Mouse (Mus musculus): ENCODE data around the gene B4gat1. TPM values are rescaled to one million over a fixed set of nuclear protein-coding genes. Genes with fewer than 3 reads are reported as not detected.
A peak's percentile ranks its signal among the peaks of the same experiment; 100 is the strongest.

The B4gat1 gene
- polyA plus RNA-seq, 2 experiments: 4.2 to 6.5 TPM

GRCm38 (mm10) chr19:5004925-5005324 is 33.7 kb upstream of the B4gat1 start:
- no peak for ATAC-seq (ENCODE audit: insufficient read depth)

GRCm38 (mm10) chr19:5013138-5013537 is 25.5 kb upstream of the B4gat1 start:
- no peaks in the 10 kb centered on the region for H3K9me3 ChIP-seq (ENCODE audit: control insufficient read depth, low read length)
- H3K27ac ChIP-seq: no peak overlapping the region
- no peaks in the 10 kb centered on the region for H3K4me1 ChIP-seq (replicated peaks; ENCODE audit: control insufficient read depth in 2 of 2, insufficient read depth in 2 of 2, low read length in 1 of 2)
- ATAC-seq (ENCODE audit: insufficient read depth) (no peak), DNase-seq (ENCODE audit: low read depth in 3 of 3, low spot score in 3 of 3) (no peak)
- no peak overlapping the region for H3K9ac ChIP-seq (replicated peaks)
- H3K4me3 ChIP-seq (ENCODE audit: insufficient read depth in 1 of 2, low read depth in 2 of 2, low read length in 2 of 2): no peak overlapping the region
- no peak overlapping the region for H3K4me2 ChIP-seq (ENCODE audit: low read depth)
- H3K36me3 ChIP-seq (replicated peaks; ENCODE audit: control insufficient read depth, insufficient read depth, low read depth): no peaks in the 10 kb centered on the region
- H3K27me3 ChIP-seq (ENCODE audit: control insufficient read depth, insufficient read depth, low read length): no peaks in the 10 kb centered on the region
- TF ChIP-seq CTCF (IDR thresholded peaks at IDR 0.05; ENCODE audit: low read depth) (no peak), EP300 (IDR thresholded peaks at IDR 0.05; ENCODE audit: low read depth) (no peak)
- WGBS (ENCODE audit: insufficient replicate concordance): 34% methylated on average over 8 of the region's 8 CpGs

More at GRCm38 (mm10) chr19:5004925-5005324, 33.7 kb upstream of the B4gat1 start:
- Histone ChIP-seq H3K27ac (no peak overlapping the region), H3K27me3 (ENCODE audit: control insufficient read depth, insufficient read depth, low read length) (no peaks in the 10 kb centered on the region), H3K9me3 (ENCODE audit: control insufficient read depth, low read length) (no peaks in the 10 kb centered on the region), H3K9ac (replicated peaks) (no peak overlapping the region), H3K4me3 (ENCODE audit: insufficient read depth in 1 of 2, low read depth in 2 of 2, low read length in 2 of 2) (no peak overlapping the region), H3K4me1 (replicated peaks; ENCODE audit: control insufficient read depth in 2 of 2, insufficient read depth in 2 of 2, low read length in 1 of 2) (no peaks in the 10 kb centered on the region), H3K4me2 (ENCODE audit: low read depth) (no peak overlapping the region), H3K36me3 (replicated peaks; ENCODE audit: control insufficient read depth, insufficient read depth, low read depth) (no peaks in the 10 kb centered on the region)
- WGBS (ENCODE audit: insufficient replicate concordance): 55% methylated on average over 4 of the region's 4 CpGs
- TF ChIP-seq CTCF (IDR thresholded peaks at IDR 0.05; ENCODE audit: low read depth): no peak
- TF ChIP-seq EP300 (IDR thresholded peaks at IDR 0.05; ENCODE audit: low read depth): no peak
- DNase-seq (ENCODE audit: low read depth in 3 of 3, low spot score in 3 of 3): no peak

DNA sequence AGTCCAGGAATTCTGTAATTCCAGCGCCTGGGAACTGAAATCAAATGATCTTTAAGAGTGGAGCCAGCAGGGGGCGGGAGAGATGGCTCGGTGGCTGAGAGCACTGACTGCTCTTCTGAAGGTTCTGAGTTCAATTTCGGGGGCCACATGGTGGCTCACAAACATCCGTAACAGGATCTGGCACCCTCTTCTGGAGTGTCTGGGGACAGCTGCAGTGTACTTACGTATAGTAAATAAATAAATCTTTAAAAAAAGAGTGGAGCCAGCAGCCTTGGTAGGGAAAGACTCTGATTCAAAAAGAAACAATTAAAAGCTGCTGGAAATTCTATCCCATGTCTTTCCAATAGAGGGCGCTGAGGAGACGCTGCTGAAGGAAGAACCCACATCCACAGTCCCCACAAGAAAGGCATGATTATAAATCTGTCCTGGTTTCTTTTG is 23.6 kb upstream of the B4gat1 start:
- Histone ChIP-seq H3K9me3 (ENCODE audit: control insufficient read depth, low read length) (no peaks in the 10 kb centered on the region), H3K9ac (replicated peaks) (no peak overlapping the region), H3K36me3 (replicated peaks; ENCODE audit: control insufficient read depth, insufficient read depth, low read depth) (no peaks in the 10 kb centered on the region), H3K27ac (no peak overlapping the region), H3K4me3 (ENCODE audit: insufficient read depth in 1 of 2, low read depth in 2 of 2, low read length in 2 of 2) (no peak overlapping the region), H3K4me1 (replicated peaks; ENCODE audit: control insufficient read depth in 2 of 2, insufficient read depth in 2 of 2, low read length in 1 of 2) (no peaks in the 10 kb centered on the region), H3K27me3 (ENCODE audit: control insufficient read depth, insufficient read depth, low read length) (no peaks in the 10 kb centered on the region), H3K4me2 (ENCODE audit: low read depth) (no peak overlapping the region)
- no peak for ATAC-seq (ENCODE audit: insufficient read depth)
- TF ChIP-seq CTCF (IDR thresholded peaks at IDR 0.05; ENCODE audit: low read depth) (peak; percentile 59), EP300 (IDR thresholded peaks at IDR 0.05; ENCODE audit: low read depth) (no peak)
- WGBS (ENCODE audit: insufficient replicate concordance): 10% methylated on average over 8 of the region's 8 CpGs
- no peak for DNase-seq (ENCODE audit: low read depth in 3 of 3, low spot score in 3 of 3)

DNA sequence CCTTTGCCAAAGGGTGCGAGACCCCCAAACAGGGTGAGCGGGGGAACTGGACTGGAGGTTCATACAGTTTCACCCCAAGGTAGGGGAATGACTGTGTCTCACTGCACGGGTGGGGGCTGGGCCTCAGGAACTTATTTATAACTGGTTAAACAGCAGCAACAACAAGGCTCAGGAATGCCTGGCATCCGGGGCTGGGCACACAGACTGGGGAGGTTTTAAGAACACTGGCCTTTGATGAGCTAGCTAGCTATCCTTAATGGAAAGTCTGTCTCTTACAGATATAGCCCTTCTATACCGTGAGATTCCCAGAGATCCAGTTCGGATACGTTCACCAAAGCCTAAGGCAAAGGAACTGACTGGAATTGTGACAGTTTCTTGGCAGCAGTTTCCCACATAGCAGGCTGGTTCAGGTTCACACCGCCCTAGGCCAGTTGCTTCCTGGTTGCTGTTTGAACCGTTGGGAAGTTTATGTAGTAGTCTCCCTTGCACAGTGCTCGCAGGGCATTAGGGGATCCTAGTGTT is 22.3 kb upstream of the B4gat1 start:
- Histone ChIP-seq H3K4me3 (ENCODE audit: insufficient read depth in 1 of 2, low read depth in 2 of 2, low read length in 2 of 2) (no peak overlapping the region), H3K4me1 (replicated peaks; ENCODE audit: control insufficient read depth in 2 of 2, insufficient read depth in 2 of 2, low read length in 1 of 2) (no peaks in the 10 kb centered on the region), H3K9ac (replicated peaks) (no peak overlapping the region), H3K36me3 (replicated peaks; ENCODE audit: control insufficient read depth, insufficient read depth, low read depth) (no peaks in the 10 kb centered on the region), H3K9me3 (ENCODE audit: control insufficient read depth, low read length) (no peaks in the 10 kb centered on the region), H3K27ac (no peak overlapping the region), H3K4me2 (ENCODE audit: low read depth) (no peak overlapping the region), H3K27me3 (ENCODE audit: control insufficient read depth, insufficient read depth, low read length) (no peaks in the 10 kb centered on the region)
- 35% methylated on average over 10 of the region's 10 CpGs for WGBS (ENCODE audit: insufficient replicate concordance)
- DNase-seq (ENCODE audit: low read depth in 3 of 3, low spot score in 3 of 3): no peak
- no peak for TF ChIP-seq CTCF (IDR thresholded peaks at IDR 0.05; ENCODE audit: low read depth)
- no peak for TF ChIP-seq EP300 (IDR thresholded peaks at IDR 0.05; ENCODE audit: low read depth)
- ATAC-seq (ENCODE audit: insufficient read depth): no peak

- no peaks in the 10 kb centered on the region for H3K4me1 ChIP-seq (replicated peaks; ENCODE audit: control insufficient read depth in 2 of 2, insufficient read depth in 2 of 2, low read length in 1 of 2)
- no peak overlapping the region for H3K27ac ChIP-seq
- TF ChIP-seq EP300 (IDR thresholded peaks at IDR 0.05; ENCODE audit: low read depth) (no peak), CTCF (IDR thresholded peaks at IDR 0.05; ENCODE audit: low read depth) (peak; percentile 88)
- DNase-seq (ENCODE audit: low read depth in 3 of 3, low spot score in 3 of 3) (peak in 1 of 3 experiments; percentile 26), ATAC-seq (ENCODE audit: insufficient read depth) (no peak)
- no peak overlapping the region for H3K4me3 ChIP-seq (ENCODE audit: insufficient read depth in 1 of 2, low read depth in 2 of 2, low read length in 2 of 2)
- H3K36me3 ChIP-seq (replicated peaks; ENCODE audit: control insufficient read depth, insufficient read depth, low read depth): no peaks in the 10 kb centered on the region
- H3K9ac ChIP-seq (replicated peaks): no peak overlapping the region
- no peaks in the 10 kb centered on the region for H3K9me3 ChIP-seq (ENCODE audit: control insufficient read depth, low read length)
- H3K27me3 ChIP-seq (ENCODE audit: control insufficient read depth, insufficient read depth, low read length): no peaks in the 10 kb centered on the region
- 20% methylated on average over 12 of the region's 12 CpGs for WGBS (ENCODE audit: insufficient replicate concordance)
- no peak overlapping the region for H3K4me2 ChIP-seq (ENCODE audit: low read depth)
Measured at GRCm38 (mm10) chr19:5016782-5017181, 21.8 kb upstream of the B4gat1 start.

All from liver, embryonic 14.5 days (tissue).